Mouse (Mus musculus) CD4-positive, CD25-positive, alpha-beta regulatory T cell, adult 9 weeks (primary cell): ENCODE measurements around the gene Cldn34b2. TPM values are rescaled to one million over a fixed set of nuclear protein-coding genes. Genes with fewer than 3 reads are reported as not detected.

Source experiments
- polyA plus RNA-seq: library from polyadenylated mRNA; unstranded; fragments of 100-300 nt; shearing (Covaris generic); gene quantifications from one replicate; pipeline ENCODE4 v1.2.1, GENCODE M21; 2017

Cldn34b2 gene
- not detected for polyA plus RNA-seq

DNA sequence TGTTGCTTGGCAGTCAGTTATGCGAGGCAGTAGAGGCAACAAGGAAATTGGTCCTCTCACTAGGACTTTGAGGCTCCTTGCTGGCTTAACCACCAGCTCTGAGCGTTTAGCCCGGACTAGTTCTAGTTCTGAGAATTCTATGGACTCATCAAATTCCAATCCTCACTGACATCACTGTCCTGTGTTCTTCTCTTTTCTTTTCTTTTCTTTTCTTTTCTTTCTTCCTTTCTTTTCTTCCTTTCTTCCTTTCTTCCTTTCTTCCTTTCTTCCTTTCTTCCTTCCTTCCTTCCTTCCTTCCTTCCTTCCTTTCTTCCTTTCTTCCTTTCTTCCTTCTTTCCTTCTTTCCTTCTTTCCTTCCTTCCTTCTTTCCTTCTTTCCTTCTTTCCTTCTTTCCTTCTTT, at the start of gene Cldn34b2:
TSS of gene Cldn34b2 (minus strand) at position 101 of the 400 bp plus-strand sequence.

DNA sequence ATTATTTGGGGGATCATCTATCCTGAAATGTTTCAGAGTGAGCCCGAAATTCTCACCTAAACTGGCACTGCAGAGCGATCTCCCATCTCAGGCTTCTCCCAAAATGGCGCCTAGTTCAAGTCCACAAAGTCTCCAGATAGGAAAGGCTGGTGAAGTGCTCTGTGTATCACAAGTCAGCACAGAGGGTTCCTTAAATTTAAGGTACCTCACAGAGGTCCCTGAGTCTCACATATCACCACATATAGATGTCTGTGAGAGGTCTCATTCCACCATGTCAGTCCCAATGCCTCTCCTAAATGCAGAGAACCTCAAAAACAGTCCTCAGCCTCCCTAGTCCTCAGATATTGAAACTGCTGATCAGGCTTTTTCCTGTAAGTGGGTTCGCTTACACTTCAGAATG, 34.6 kb downstream of the Cldn34b2 start, which contains the start of gene Magea2:
TSS of gene Magea2 (minus strand) at position 101 of the 400 bp plus-strand sequence.

DNA sequence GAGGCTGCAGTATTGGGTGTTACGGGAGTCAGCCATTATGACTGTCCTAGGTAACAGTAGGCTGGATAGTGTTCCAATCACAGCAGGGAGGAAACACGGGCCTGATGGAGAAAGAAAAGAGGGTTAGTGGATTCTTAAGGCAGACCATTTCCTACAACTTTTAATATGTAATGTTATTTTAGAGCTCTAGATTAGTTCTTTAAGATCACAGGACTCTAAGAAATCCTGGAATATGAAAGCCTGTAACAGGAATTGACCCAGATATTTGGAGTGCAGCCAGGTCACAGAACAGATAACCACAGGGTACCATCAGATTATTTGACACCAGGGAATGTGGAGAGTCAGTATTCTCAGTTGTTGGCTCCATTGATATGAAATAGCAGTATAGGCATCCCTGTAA, 38.5 kb downstream of the Cldn34b2 start, which contains the start of gene Magea1:
TSS of gene Magea1 (minus strand) at position 101 of the 400 bp plus-strand sequence.

Other genes with a start within 250 kb of the Cldn34b2 start
- not detected for gene Cldn34b1, start 238.1 kb downstream of the Cldn34b2 start, polyA plus RNA-seq
- not detected for gene Magea6, start 192.4 kb downstream of the Cldn34b2 start, polyA plus RNA-seq
- not detected for gene Magea3, start 178.9 kb downstream of the Cldn34b2 start, polyA plus RNA-seq
- gene Magea8, start 132.6 kb downstream of the Cldn34b2 start, polyA plus RNA-seq, result not detected
- gene Magea5, start 65.3 kb downstream of the Cldn34b2 start, polyA plus RNA-seq, result not detected
- gene Magea1, start 38.6 kb downstream of the Cldn34b2 start, polyA plus RNA-seq, result not detected
- gene Magea2, start 34.7 kb downstream of the Cldn34b2 start, polyA plus RNA-seq, result not detected
- 402 TPM for gene Sat1, start 88.0 kb upstream of the Cldn34b2 start, polyA plus RNA-seq
- 97.8 TPM for gene Acot9, start 134.0 kb upstream of the Cldn34b2 start, polyA plus RNA-seq
- gene Prdx4, start 212.3 kb upstream of the Cldn34b2 start, polyA plus RNA-seq, result 57.3 TPM